Mouse (Mus musculus) heart, embryonic 14.5 days (tissue): ENCODE results near the gene Msto1. TPM values are rescaled to one million over a fixed set of nuclear protein-coding genes. Genes with fewer than 3 reads are reported as not detected.

Source experiments
- ATAC-seq: fragments of 200-750 bp; cut with Nextera tagmentation; 2 replicates; pipeline ENCODE4 v1.8.0; 2017; ENCODE audit warnings: low read depth, moderate TSS enrichment; ENCODE audit not compliant: insufficient number of reproducible peaks, insufficient read depth, low FRiP score
- H3K27ac ChIP-seq, 2 experiments: fragments of 200-500 bp in 1 of 2; fragments of 300-500 bp in 1 of 2; sonication (generic) in 1 of 2; replicated peaks in 1 of 2; 2 replicates each; pipeline ENCODE4 v1.5.1; 2012 to 2014; ENCODE audit warnings: low read depth in 2 of 2, low read length in 2 of 2, control low read depth in 1 of 2, mild to moderate bottlenecking in 1 of 2, mixed read lengths in 1 of 2; ENCODE audit not compliant: control insufficient read depth in 1 of 2, insufficient read depth in 1 of 2
- H3K27me3 ChIP-seq: fragments of 300-500 bp; sonication (generic); 2 replicates; pipeline ENCODE4 v1.6.1; 2014; ENCODE audit warnings: mild to moderate bottlenecking, low read length, control low read depth; ENCODE audit not compliant: control insufficient read depth, insufficient read depth
- H3K36me3 ChIP-seq: fragments of 300-500 bp; sonication (generic); 2 replicates; pipeline ENCODE4 v1.6.1; 2014; ENCODE audit warnings: mild to moderate bottlenecking, control low read depth, low read length, mixed read lengths; ENCODE audit not compliant: control insufficient read depth, insufficient read depth
- H3K4me1 ChIP-seq, 2 experiments: fragments of 200-500 bp in 1 of 2; fragments of 300-500 bp in 1 of 2; sonication (generic) in 1 of 2; 2 replicates each; pipeline ENCODE4 v1.6.1; 2012 to 2014; ENCODE audit warnings: low read length in 2 of 2, control low read depth in 1 of 2, mixed read lengths in 1 of 2; ENCODE audit not compliant: control insufficient read depth in 2 of 2, insufficient read depth in 2 of 2
- H3K4me2 ChIP-seq: fragments of 300-500 bp; sonication (generic); 2 replicates; pipeline ENCODE4 v1.6.1; 2014; ENCODE audit warnings: mild to moderate bottlenecking, low read length
- H3K4me3 ChIP-seq, 2 experiments: fragments of 200-500 bp in 1 of 2; fragments of 300-500 bp in 1 of 2; sonication (generic) in 1 of 2; 2 replicates each; pipeline ENCODE4 v1.5.1; 2012 to 2014; ENCODE audit warnings: low read length in 2 of 2, mild to moderate bottlenecking in 2 of 2, control low read depth in 1 of 2, low read depth in 1 of 2, moderate library complexity in 1 of 2; ENCODE audit not compliant: control insufficient read depth in 1 of 2, insufficient read depth in 1 of 2
- H3K9ac ChIP-seq: fragments of 300-500 bp; sonication (generic); 2 replicates; pipeline ENCODE4 v1.6.1; 2014; ENCODE audit warnings: mild to moderate bottlenecking, low read length
- H3K9me3 ChIP-seq: fragments of 300-500 bp; sonication (generic); 2 replicates; pipeline ENCODE4 v1.6.1; 2016; ENCODE audit warnings: low read length, control low read depth; ENCODE audit not compliant: control insufficient read depth
- WGBS: fragments of 180-500 bp; shearing (Covaris S2); extraction: QIAGEN DNeasy Blood & Tissue Kit; methylation state at CpG from one replicate; pipeline ENCODE4 v1.1.7; 2014; 5-methylcytosine and 5-hydroxymethylcytosine counted together
- polyA plus RNA-seq: library from polyadenylated mRNA; unstranded; fragments of >200 nt; fragmentation: Nextera tagmentation; extraction: Ambion mirVana; gene quantifications from 2 replicates; pipeline ENCODE4 v1.2.1, GENCODE M21; 2014

The Msto1 gene
- polyA plus RNA-seq, 1 experiment from 2014 or later: 47.8 TPM

DNA sequence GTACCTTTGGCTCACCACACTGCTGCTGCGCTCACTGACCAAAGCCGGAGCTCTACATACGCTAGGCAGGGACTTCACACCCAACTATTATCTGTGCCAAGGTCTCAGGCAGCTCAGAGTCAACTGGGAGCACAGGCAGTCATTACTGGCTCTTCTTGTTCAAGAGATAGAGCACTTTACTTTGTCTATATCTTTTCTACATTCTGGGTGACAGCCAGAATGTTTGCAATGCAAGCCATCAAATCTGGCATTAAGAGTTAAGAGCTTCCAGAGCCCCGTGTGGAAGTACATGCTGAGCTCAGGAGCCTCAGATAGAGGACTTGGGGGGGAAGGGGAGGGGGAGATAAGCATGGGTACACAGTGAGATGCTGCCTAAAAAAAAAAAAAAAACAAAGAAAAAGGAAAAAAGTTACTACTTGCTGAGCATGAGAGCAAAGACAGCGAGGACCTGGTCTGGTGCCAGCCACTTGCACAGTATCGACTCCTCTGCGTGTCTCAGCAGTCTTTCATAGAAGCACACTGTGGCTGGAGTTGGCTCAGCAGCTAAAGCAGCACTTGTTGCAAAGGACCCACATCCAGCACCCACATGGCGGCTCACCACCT, 10.3 kb upstream of the Msto1 start:
- H3K4me1 ChIP-seq: peaks cover 15 to 25% of the 10 kb centered on the region in 2 experiments
- peak; percentile 71 for ATAC-seq
- H3K9ac ChIP-seq: 0 out of 2 replicates have a peak overlapping the region, but pooled peaks have one; percentile 34
- peaks cover 14% of the 10 kb centered on the region for H3K9me3 ChIP-seq
- peak overlapping the region; percentile 61 to 72 for H3K27ac ChIP-seq
- H3K27me3 ChIP-seq: no peaks in the 10 kb centered on the region
- H3K36me3 ChIP-seq: peaks cover 73% of the 10 kb centered on the region
- peak overlapping the region; percentile 31; the same call in 1 of the 2 replicates for H3K4me2 ChIP-seq
- 29% methylated on average over 8 of the region's 8 CpGs for WGBS
- H3K4me3 ChIP-seq: no peak overlapping the region

- WGBS: 43% methylated on average over 9 of the region's 9 CpGs
- peaks cover 46% of the 10 kb centered on the region for H3K36me3 ChIP-seq
- no peak overlapping the region for H3K4me2 ChIP-seq
- no peak overlapping the region for H3K4me3 ChIP-seq
- peaks cover 15 to 25% of the 10 kb centered on the region in 2 experiments for H3K4me1 ChIP-seq
- H3K9ac ChIP-seq: no peak overlapping the region
- H3K27ac ChIP-seq: peak overlapping the region in 1 of 2 experiments; percentile 30; a peak in 3 of 4 replicates
- peak; percentile 48; the same call in 1 of the 2 replicates for ATAC-seq
- H3K9me3 ChIP-seq: peaks cover 14% of the 10 kb centered on the region
- no peaks in the 10 kb centered on the region for H3K27me3 ChIP-seq
These were observed 7.6 kb upstream of the Msto1 start for GRCm38 (mm10) chr3:88921411-88921810.

- no peak overlapping the region for H3K4me3 ChIP-seq
- no peak for ATAC-seq
- no peak overlapping the region for H3K27ac ChIP-seq
These were observed 5.2 kb upstream of the Msto1 start for GRCm38 (mm10) chr3:88918981-88919380.

DNA sequence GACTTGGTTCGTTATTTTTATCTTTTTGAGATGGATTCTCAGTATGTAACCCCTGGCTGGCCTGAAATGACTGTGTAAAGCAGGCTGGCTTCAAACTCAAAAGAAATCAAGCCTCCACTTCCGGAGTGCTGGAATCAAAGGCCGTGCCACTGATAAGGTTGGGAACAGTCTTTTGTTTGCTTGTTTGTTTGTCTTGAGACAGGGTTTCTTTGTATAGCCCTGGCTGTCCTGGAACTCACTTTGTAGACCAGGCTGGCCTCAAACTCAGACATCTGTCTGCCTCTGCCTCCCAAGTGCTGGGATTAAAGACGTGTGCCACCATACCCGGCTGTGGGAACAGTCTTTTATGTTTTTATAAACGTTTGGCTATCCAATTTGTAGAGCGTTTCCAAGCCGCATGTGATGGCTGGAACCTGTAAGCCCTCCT, 598 bp upstream of the Msto1 start:
- Histone ChIP-seq H3K4me3 (peak overlapping the region; percentile 76 to 87), H3K9me3 (no peaks in the 10 kb centered on the region), H3K4me1 (peaks cover 8 to 11% of the 10 kb centered on the region in 2 experiments), H3K36me3 (peaks cover 34% of the 10 kb centered on the region), H3K9ac (peak overlapping the region; percentile 74), H3K4me2 (peak overlapping the region; percentile 88), H3K27me3 (no peaks in the 10 kb centered on the region), H3K27ac (peak overlapping the region; percentile 85 to 93)
- 30% methylated on average over 8 of the region's 8 CpGs for WGBS
- no peak for ATAC-seq

More at GRCm38 (mm10) chr3:88918981-88919380, 5.2 kb upstream of the Msto1 start:
- peaks cover 8 to 11% of the 10 kb centered on the region in 2 experiments for H3K4me1 ChIP-seq
- H3K4me2 ChIP-seq: no peak overlapping the region
- H3K9me3 ChIP-seq: peaks cover 14% of the 10 kb centered on the region
- 84% methylated on average over 13 of the region's 13 CpGs for WGBS
- H3K27me3 ChIP-seq: no peaks in the 10 kb centered on the region
- peaks cover 28% of the 10 kb centered on the region for H3K36me3 ChIP-seq
- no peak overlapping the region for H3K9ac ChIP-seq

GRCm38 (mm10) chr3:88912585-88912984, 1.2 kb downstream of the Msto1 start:
- Histone ChIP-seq H3K4me3 (0 out of 4 replicates have a peak overlapping the region, but pooled peaks of 1 of the 2 experiments have one; percentile 76), H3K4me1 (peaks cover 8 to 11% of the 10 kb centered on the region in 2 experiments), H3K9me3 (no peaks in the 10 kb centered on the region), H3K27me3 (no peaks in the 10 kb centered on the region), H3K4me2 (peak overlapping the region; percentile 88), H3K9ac (0 out of 2 replicates have a peak overlapping the region, but pooled peaks have one; percentile 74), H3K36me3 (peaks cover 52% of the 10 kb centered on the region), H3K27ac (no peak overlapping the region)
- ATAC-seq: no peak
- 79% methylated on average over 7 of the region's 7 CpGs for WGBS

DNA sequence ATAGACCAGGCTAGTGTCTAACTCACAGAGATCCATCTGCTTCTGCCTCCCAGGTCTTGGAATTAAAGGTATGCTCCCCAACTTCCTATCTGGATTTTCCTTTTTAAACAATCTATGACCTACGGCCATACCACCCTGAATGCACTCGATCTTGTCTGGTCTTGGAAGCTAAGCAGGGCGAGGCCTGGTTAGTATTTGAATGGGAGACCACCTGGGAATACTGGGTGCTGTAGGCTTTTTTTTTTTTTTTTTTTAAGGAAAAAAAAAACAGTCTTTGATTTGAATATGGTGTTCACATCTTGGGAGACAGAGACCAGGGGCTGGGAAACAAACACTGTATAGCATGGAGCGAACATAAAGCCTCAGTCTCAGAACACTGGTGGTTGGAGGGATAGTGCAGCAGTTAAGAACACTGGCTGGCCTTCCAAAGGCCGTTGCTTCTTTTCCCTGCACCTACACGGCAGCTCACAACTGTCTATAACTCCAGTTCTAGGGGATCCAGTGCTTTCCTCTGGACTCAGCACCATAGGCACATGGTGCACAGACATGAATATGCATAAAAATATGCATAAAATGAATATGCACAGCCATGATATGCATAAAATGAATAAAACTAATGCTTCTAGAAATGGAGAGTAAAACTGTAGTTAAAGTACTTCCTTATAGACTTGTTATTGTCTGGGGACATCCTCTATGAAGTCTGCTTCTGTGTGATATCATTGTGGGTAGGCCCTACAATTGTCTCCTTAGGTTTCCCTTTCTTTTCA, 7.2 kb downstream of the Msto1 start:
- H3K27me3 ChIP-seq: no peaks in the 10 kb centered on the region
- 90% methylated on average over 6 of the region's 6 CpGs for WGBS
- no peak for ATAC-seq
- no peak overlapping the region for H3K9ac ChIP-seq
- no peaks in the 10 kb centered on the region for H3K9me3 ChIP-seq
- H3K4me1 ChIP-seq: no peaks in the 10 kb centered on the region
- no peak overlapping the region for H3K4me3 ChIP-seq
- H3K27ac ChIP-seq: no peak overlapping the region
- peaks cover 100% of the 10 kb centered on the region for H3K36me3 ChIP-seq
- H3K4me2 ChIP-seq: no peak overlapping the region

- WGBS: 92% methylated on average over 2 of the region's 2 CpGs
- Histone ChIP-seq H3K4me3 (no peak overlapping the region), H3K4me2 (no peak overlapping the region), H3K27ac (no peak overlapping the region), H3K27me3 (no peaks in the 10 kb centered on the region), H3K9me3 (no peaks in the 10 kb centered on the region), H3K9ac (no peak overlapping the region), H3K36me3 (peaks cover 99% of the 10 kb centered on the region), H3K4me1 (no peaks in the 10 kb centered on the region)
- ATAC-seq: no peak
These were observed 8.1 kb downstream of the Msto1 start for GRCm38 (mm10) chr3:88905741-88906140.
